Mouse (Mus musculus) CH12.LX (cell line): ENCODE measurements around the gene Vac14. TPM values are rescaled to one million over a fixed set of nuclear protein-coding genes. Genes with fewer than 3 reads are reported as not detected.

Experiments used
- DNase-seq: peaks from one replicate; pipeline ENCODE4 v3.0.0-alpha.2; 2013; ENCODE audit errors: extremely low read depth
- H3K27ac ChIP-seq: 2 replicates; pipeline ENCODE4 v1.5.1; 2012; ENCODE audit warnings: low read depth, mild to moderate bottlenecking, control low read depth, moderate library complexity; ENCODE audit not compliant: insufficient read depth
- H3K27me3 ChIP-seq: replicated peaks from 2 replicates; pipeline ENCODE3; 2012; ENCODE audit warnings: inconsistent platforms
- H3K36me3 ChIP-seq, 2 experiments: replicated peaks in 1 of 2; 2 replicates each; pipeline versions ENCODE3 to v1.6.1; 2012; ENCODE audit warnings: inconsistent platforms in 1 of 2, low read length in 1 of 2, mild to moderate bottlenecking in 1 of 2, mixed read lengths in 1 of 2, moderate library complexity in 1 of 2; ENCODE audit not compliant: control insufficient read depth in 1 of 2, insufficient read depth in 1 of 2
- H3K4me1 ChIP-seq, 2 experiments: 2 replicates each; pipeline ENCODE4 v1.6.1; 2012; ENCODE audit warnings: inconsistent platforms in 1 of 2, moderate library complexity in 1 of 2; ENCODE audit not compliant: insufficient read depth in 2 of 2, control insufficient read depth in 1 of 2
- H3K4me2 ChIP-seq: 2 replicates; pipeline ENCODE4 v1.6.1; 2012; ENCODE audit warnings: low read depth, mild to moderate bottlenecking, control low read depth; ENCODE audit not compliant: poor library complexity, insufficient read depth, severe bottlenecking
- H3K4me3 ChIP-seq, 3 experiments: fragments of 150-350 bp in 1 of 3; sonication (generic) in 1 of 3; replicated peaks in 1 of 3; 2 replicates each; pipeline versions ENCODE3 to v1.5.1; 2011 to 2012; ENCODE audit warnings: low read depth in 2 of 3, low read length in 2 of 3, mild to moderate bottlenecking in 2 of 3, moderate library complexity in 2 of 3, control low read depth in 1 of 3, improper control_type of control experiment in 1 of 3, inconsistent platforms in 1 of 3, mixed read lengths in 1 of 3; ENCODE audit not compliant: poor library complexity in 1 of 3
- H3K79me2 ChIP-seq: replicated peaks from 2 replicates; pipeline ENCODE4 v1.6.1; 2012; ENCODE audit warnings: mild to moderate bottlenecking, moderate library complexity; ENCODE audit not compliant: control insufficient read depth, poor library complexity, insufficient read depth, severe bottlenecking; ENCODE audit errors: extremely low read depth
- H3K9ac ChIP-seq: 2 replicates; pipeline ENCODE4 v1.6.1; 2012; ENCODE audit warnings: low read depth, mild to moderate bottlenecking, control low read depth, moderate library complexity; ENCODE audit not compliant: insufficient read depth
- H3K9me3 ChIP-seq: replicated peaks from 2 replicates; pipeline ENCODE3; 2012; ENCODE audit warnings: low read length, inconsistent platforms, mixed read lengths
- BHLHE40 ChIP-seq: IDR thresholded peaks from 2 replicates; pipeline ENCODE4 v1.6.1; 2011; ENCODE audit warnings: mild to moderate bottlenecking, low read depth, low read length, improper control_type of control experiment
- CTCF ChIP-seq, 2 experiments: IDR thresholded peaks in 1 of 2; conservative IDR thresholded peaks in 1 of 2; 2 replicates each; pipeline ENCODE4 v1.5.1; 2011 to 2012; ENCODE audit warnings: low read depth in 2 of 2, low read length in 2 of 2, improper control_type of control experiment in 1 of 2, inconsistent platforms in 1 of 2, mild to moderate bottlenecking in 1 of 2, moderate library complexity in 1 of 2
- ETS1 ChIP-seq: conservative IDR thresholded peaks from 2 replicates; pipeline ENCODE4 v1.6.1; 2012; ENCODE audit warnings: low read depth, mild to moderate bottlenecking, inconsistent platforms, low read length, improper control_type of control experiment, moderate library complexity
- HCFC1 ChIP-seq: IDR thresholded peaks from 2 replicates; pipeline ENCODE4 v1.6.1; 2012; ENCODE audit warnings: low read depth, mild to moderate bottlenecking, inconsistent platforms, low read length, improper control_type of control experiment
- JUN ChIP-seq: IDR thresholded peaks from 2 replicates; pipeline ENCODE4 v1.6.1; 2011; ENCODE audit warnings: low read depth, mild to moderate bottlenecking, low read length, improper control_type of control experiment, moderate library complexity; ENCODE audit not compliant: insufficient read depth
- MAZ ChIP-seq: IDR thresholded peaks from 2 replicates; pipeline ENCODE4 v1.6.1; 2012; ENCODE audit warnings: low read depth, mild to moderate bottlenecking, inconsistent platforms, low read length, improper control_type of control experiment, moderate library complexity
- MXI1 ChIP-seq: IDR thresholded peaks from 2 replicates; pipeline ENCODE4 v1.6.1; 2011; ENCODE audit warnings: mild to moderate bottlenecking, low read depth, low read length, improper control_type of control experiment
- RAD21 ChIP-seq: IDR thresholded peaks from 2 replicates; pipeline ENCODE4 v1.6.1; 2011; ENCODE audit warnings: low read depth, mild to moderate bottlenecking, low read length, improper control_type of control experiment, moderate library complexity
- RCOR1 ChIP-seq: conservative IDR thresholded peaks from 2 replicates; pipeline ENCODE4 v1.6.1; 2012; ENCODE audit warnings: low read depth, mild to moderate bottlenecking, inconsistent platforms, low read length, improper control_type of control experiment
- SIN3A ChIP-seq: IDR thresholded peaks from 2 replicates; pipeline ENCODE4 v1.6.1; 2012; ENCODE audit warnings: low read length, improper control_type of control experiment, inconsistent platforms
- SMC3 ChIP-seq: IDR thresholded peaks from 2 replicates; pipeline ENCODE4 v1.6.1; 2011; ENCODE audit warnings: low read depth, low read length, improper control_type of control experiment
- TBP ChIP-seq: conservative IDR thresholded peaks from 2 replicates; pipeline ENCODE4 v1.6.1; 2011; ENCODE audit warnings: low read depth, low read length, improper control_type of control experiment
- TCF12 ChIP-seq: IDR thresholded peaks from 2 replicates; pipeline ENCODE4 v1.6.1; 2014; ENCODE audit warnings: low read depth, mild to moderate bottlenecking, inconsistent platforms, low read length, improper control_type of control experiment
- UBTF ChIP-seq: IDR thresholded peaks from 2 replicates; pipeline ENCODE4 v1.6.1; 2012; ENCODE audit warnings: low read depth, mild to moderate bottlenecking, inconsistent platforms, low read length, improper control_type of control experiment, moderate library complexity
- dilution Hi-C: fragments of 300-500 bp; cut with MboI; formaldehyde crosslinking; loops from 2 replicates; pipeline ENCODE4 v1.14.3; 2020; ENCODE audit warnings: low sequenced_read_pairs; ENCODE audit not compliant: extremely low pct_unique_long_range_greater_than_20kb, extremely low pct_ligation_motif_present
- in situ Hi-C: fragments of 300-500 bp; cut with MboI; formaldehyde crosslinking; loops from 3 replicates; pipeline ENCODE4 v1.14.3; 2019; ENCODE audit warnings: low sequenced_read_pairs, low pct_ligation_motif_present, low pct_unique_long_range_greater_than_20kb, mixed read lengths
- polyA plus RNA-seq: library from polyadenylated mRNA; unstranded; fragments of >175 nt; gene quantifications from 2 replicates; pipeline ENCODE4 v1.2.1, GENCODE M21; 2012; ENCODE audit warnings: low read depth; ENCODE audit not compliant: insufficient read length
- total RNA-seq, 2 experiments: library from RNA; depleted of rRNA; stranded (reverse); fragments of 300-350 nt in 1 of 2; fragments of >200 nt in 1 of 2; gene quantifications; 2 replicates each; pipeline ENCODE4 v1.2.3; 2012 to 2014

Vac14 gene
- total and polyA plus RNA-seq, 3 experiments: 20.9 to 73.8 (median 28.2) TPM

GRCm38 (mm10) chr8:110761988-110762387 lies 143.6 kb downstream of the Vac14 start:
- Histone ChIP-seq H3K27me3 (no peaks in the 10 kb centered on the region), H3K36me3 (no peaks in the 10 kb centered on the region), H3K79me2 (no peaks in the 10 kb centered on the region), H3K4me1 (no peaks in the 10 kb centered on the region), H3K4me3 (no peak overlapping the region), H3K27ac (no peak overlapping the region)
- DNase-seq: no peak
- no peak for TF ChIP-seq SIN3A
- peak; percentile 62 for TF ChIP-seq RAD21
- no peak for TF ChIP-seq BHLHE40
- peak; percentile 47 for TF ChIP-seq SMC3
- peak in 1 of 2 experiments; percentile 58; a peak in 2 of 4 replicates for TF ChIP-seq CTCF (conservative IDR thresholded peaks at IDR 0.05 in 1 of 2, IDR thresholded peaks at IDR 0.05 in 1 of 2; ENCODE audit: low read depth in 2 of 2, low read length in 2 of 2)
- TF ChIP-seq, all 38 proteins: peak for 3
- dilution Hi-C loops (no loop called here), in situ Hi-C loops (loop anchor here (10.0 kb wide), 1 partner anchor 53 kb away; no protein-coding TSS in a partner anchor)
- no peak overlapping the region for H3K4me2 ChIP-seq
- H3K9ac ChIP-seq: no peak overlapping the region
- no peaks in the 10 kb centered on the region for H3K9me3 ChIP-seq

GRCm38 (mm10) chr8:110764671-110765070 lies 146.3 kb downstream of the Vac14 start:
- Histone ChIP-seq H3K79me2 (no peaks in the 10 kb centered on the region), H3K27ac (no peak overlapping the region)
- TF ChIP-seq CTCF (conservative IDR thresholded peaks at IDR 0.05 in 1 of 2, IDR thresholded peaks at IDR 0.05 in 1 of 2; ENCODE audit: low read depth in 2 of 2, low read length in 2 of 2): no peak
- TF ChIP-seq HCFC1: no peak
- TF ChIP-seq, all 38 proteins: peak for 0
- dilution Hi-C loops: no loop called here
- Histone ChIP-seq H3K27me3 (no peaks in the 10 kb centered on the region), H3K4me2 (no peak overlapping the region), H3K36me3 (no peaks in the 10 kb centered on the region), H3K4me3 (no peak overlapping the region), H3K9me3 (no peaks in the 10 kb centered on the region), H3K4me1 (no peaks in the 10 kb centered on the region), H3K9ac (no peak overlapping the region)
- in situ Hi-C loops: loop anchor here (10.0 kb wide), 1 partner anchor 50 kb away; no protein-coding TSS in a partner anchor
- no peak for DNase-seq

DNA sequence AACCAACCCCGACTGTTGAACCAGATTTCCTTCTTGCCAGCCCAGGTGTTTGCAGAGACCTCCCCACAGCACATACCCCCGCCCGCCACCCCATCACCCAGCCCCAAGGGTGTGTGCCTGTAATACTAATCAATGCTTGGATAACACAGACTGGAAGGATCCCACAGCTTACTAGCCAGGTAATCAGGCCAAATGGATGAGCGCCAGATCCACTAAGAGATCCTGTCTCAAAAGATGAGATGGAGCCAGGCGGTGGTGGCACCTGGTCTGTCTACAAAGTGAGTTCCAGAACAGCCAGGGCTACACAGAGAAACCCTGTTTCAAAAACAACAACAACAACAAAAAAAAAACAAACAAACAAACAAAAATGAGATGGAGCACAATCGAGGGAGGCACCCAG lies 148.9 kb downstream of the Vac14 start:
- Histone ChIP-seq H3K4me1 (peaks cover 3 to 8% of the 10 kb centered on the region in 2 experiments; a peak in 3 of 4 replicates), H3K27ac (no peak overlapping the region), H3K79me2 (no peaks in the 10 kb centered on the region), H3K36me3 (no peaks in the 10 kb centered on the region)
- dilution Hi-C loops (no loop called here), in situ Hi-C loops (loop anchor here (10.0 kb wide), 1 partner anchor 48 kb away; no protein-coding TSS in a partner anchor)
- TF ChIP-seq UBTF (no peak), RCOR1 (no peak), MXI1 (no peak), CTCF (conservative IDR thresholded peaks at IDR 0.05 in 1 of 2, IDR thresholded peaks at IDR 0.05 in 1 of 2; ENCODE audit: low read depth in 2 of 2, low read length in 2 of 2) (no peak), ETS1 (no peak), TCF12 (no peak), MAZ (no peak), JUN (no peak), TBP (no peak)
- TF ChIP-seq, all 38 proteins: peak for 0
- H3K9me3 ChIP-seq: no peaks in the 10 kb centered on the region
- H3K4me3 ChIP-seq: no peak overlapping the region
- H3K9ac ChIP-seq: no peak overlapping the region
- H3K4me2 ChIP-seq: no peak overlapping the region
- no peak for DNase-seq
- no peaks in the 10 kb centered on the region for H3K27me3 ChIP-seq

Other genes starting within 250 kb of the Vac14 start
- 0.42 and 0.64 TPM in 2 replicates for gene Mtss1l, start 102.9 kb downstream of the Vac14 start, total RNA-seq (2012; rRNA removed)
- not detected in 2 replicates for gene Mtss1l, start 102.9 kb downstream of the Vac14 start, total RNA-seq (2014; rRNA removed)
- gene Mtss1l, start 102.9 kb downstream of the Vac14 start, polyA plus RNA-seq: 0.66 and 0.79 TPM in 2 replicates
- 0.21 TPM in 1 of 2 replicates, not detected in the other for gene Il34, start 187.3 kb downstream of the Vac14 start, total RNA-seq (2012; rRNA removed)
- not detected in 2 replicates for gene Il34, start 187.3 kb downstream of the Vac14 start, total RNA-seq (2014; rRNA removed)
- gene Il34, start 187.3 kb downstream of the Vac14 start, polyA plus RNA-seq: not detected in 2 replicates
- 35.2 and 36.4 TPM in 2 replicates for gene Cog4, start 228.0 kb downstream of the Vac14 start, total RNA-seq (2012; rRNA removed)
- 24.4 and 27.5 TPM in 2 replicates for gene Cog4, start 228.0 kb downstream of the Vac14 start, total RNA-seq (2014; rRNA removed)
- 24.9 and 27.5 TPM in 2 replicates for gene Cog4, start 228.0 kb downstream of the Vac14 start, polyA plus RNA-seq
- 136 and 163 TPM in 2 replicates for gene Sf3b3, start 228.2 kb downstream of the Vac14 start, total RNA-seq (2012; rRNA removed)
- gene Sf3b3, start 228.2 kb downstream of the Vac14 start, total RNA-seq (2014; rRNA removed): 137 and 139 TPM in 2 replicates
- gene Sf3b3, start 228.2 kb downstream of the Vac14 start, polyA plus RNA-seq: 206 and 213 TPM in 2 replicates